Mouse (Mus musculus) splenic B cell, adult 2 months (primary cell): Measurements from ENCODE around the gene Psg16.
"Not testable (repeated sequence)": the region's sequence is repeated elsewhere in the genome, so short reads cannot be mapped to it uniquely, and the experiment has no call there.

Experiments
- DNase-seq: peaks from one replicate; pipeline ENCODE4 v3.0.0-alpha.2; 2011; ENCODE audit warnings: low read depth, low spot score
- H3K27me3 ChIP-seq: 2 replicates; pipeline ENCODE4 v1.6.1; 2012; ENCODE audit warnings: mild to moderate bottlenecking, low read length, moderate library complexity, mixed read lengths; ENCODE audit not compliant: control insufficient read depth, poor library complexity, insufficient read depth, severe bottlenecking
- H3K36me3 ChIP-seq: 2 replicates; pipeline ENCODE4 v1.6.1; 2012; ENCODE audit warnings: mild to moderate bottlenecking, low read length, moderate library complexity, mixed read lengths; ENCODE audit not compliant: control insufficient read depth, poor library complexity, insufficient read depth, severe bottlenecking

The Psg16 gene

GRCm38 (mm10) chr7:17062389-17062788 lies 11.5 kb upstream of the Psg16 start, which contains the start of gene Hif3a:
Hif3a (minus strand) TSS chr7:17062427.
- Histone ChIP-seq H3K36me3 (no peaks in the 10 kb centered on the region), H3K27me3 (no peaks in the 10 kb centered on the region)
- DNase-seq, result no peak

- DNase-seq, result peak; percentile 66
- no peaks in the 10 kb centered on the region for H3K27me3 ChIP-seq
Measured at GRCm38 (mm10) chr7:17062845-17063244, 11.0 kb upstream of the Psg16 start.

GRCm38 (mm10) chr7:17065620-17066019 lies 8.2 kb upstream of the Psg16 start:
- H3K27me3 ChIP-seq, result no peaks in the 10 kb centered on the region
- DNase-seq, result no peak
- no peaks in the 10 kb centered on the region for H3K36me3 ChIP-seq

More at GRCm38 (mm10) chr7:17062845-17063244, 11.0 kb upstream of the Psg16 start:
- H3K36me3 ChIP-seq, result no peaks in the 10 kb centered on the region

GRCm38 (mm10) chr7:17066412-17066811 lies 7.4 kb upstream of the Psg16 start:
- no peaks in the 10 kb centered on the region for H3K27me3 ChIP-seq
- H3K36me3 ChIP-seq, result no peaks in the 10 kb centered on the region
- DNase-seq, result peak; percentile 82

- H3K36me3 ChIP-seq, result no peaks in the 10 kb centered on the region
- DNase-seq, result no peak
- no peaks in the 10 kb centered on the region for H3K27me3 ChIP-seq
Measured at GRCm38 (mm10) chr7:17067000-17067399, 6.8 kb upstream of the Psg16 start.

- H3K36me3 ChIP-seq, H3K27me3 ChIP-seq, DNase-seq: not testable (repeated sequence)
Measured at GRCm38 (mm10) chr7:17067651-17068050, 6.2 kb upstream of the Psg16 start.

GRCm38 (mm10) chr7:17073513-17073903 lies 332 bp upstream of the Psg16 start:
- no peak for DNase-seq
- Histone ChIP-seq H3K36me3 (no peaks in the 10 kb centered on the region), H3K27me3 (no peaks in the 10 kb centered on the region)

GRCm38 (mm10) chr7:17076542-17076941 lies 2.7 kb downstream of the Psg16 start:
- H3K27me3 ChIP-seq, result no peaks in the 10 kb centered on the region
- H3K36me3 ChIP-seq, result no peaks in the 10 kb centered on the region
- no peak for DNase-seq

GRCm38 (mm10) chr7:17078076-17078654 lies 4.3 kb downstream of the Psg16 start:
- H3K36me3 ChIP-seq, result no peaks in the 10 kb centered on the region

GRCm38 (mm10) chr7:17082766-17083165 lies 8.9 kb downstream of the Psg16 start:
- Histone ChIP-seq H3K36me3 (no peaks in the 10 kb centered on the region), H3K27me3 (no peaks in the 10 kb centered on the region)
- DNase-seq, result no peak

More at GRCm38 (mm10) chr7:17078076-17078654, 4.3 kb downstream of the Psg16 start:
- no peaks in the 10 kb centered on the region for H3K27me3 ChIP-seq
- no peak for DNase-seq

GRCm38 (mm10) chr7:17087731-17088130 lies 13.9 kb downstream of the Psg16 start:
- DNase-seq, result no peak
- no peaks in the 10 kb centered on the region for H3K36me3 ChIP-seq
- no peaks in the 10 kb centered on the region for H3K27me3 ChIP-seq

- Histone ChIP-seq H3K27me3 (no peaks in the 10 kb centered on the region), H3K36me3 (no peaks in the 10 kb centered on the region)
- DNase-seq, result no peak
Measured at GRCm38 (mm10) chr7:17090058-17090585, 16.3 kb downstream of the Psg16 start.

- Histone ChIP-seq H3K27me3 (no peaks in the 10 kb centered on the region), H3K36me3 (no peaks in the 10 kb centered on the region)
- peak; percentile 50 for DNase-seq
Measured at GRCm38 (mm10) chr7:17091280-17091679, 17.4 kb downstream of the Psg16 start.

- DNase-seq, H3K27me3 ChIP-seq, H3K36me3 ChIP-seq: not testable (repeated sequence)
Measured at GRCm38 (mm10) chr7:17101631-17102030, 27.8 kb downstream of the Psg16 start.

GRCm38 (mm10) chr7:17135307-17135706 lies 61.5 kb downstream of the Psg16 start:
- Histone ChIP-seq H3K27me3 (no peaks in the 10 kb centered on the region), H3K36me3 (no peaks in the 10 kb centered on the region)
- no peak for DNase-seq

GRCm38 (mm10) chr7:17149931-17150330 lies 76.1 kb downstream of the Psg16 start, which contains the start of gene Ceacam3:
Ceacam3 (plus strand) TSS chr7:17150282.
- Histone ChIP-seq H3K27me3 (no peaks in the 10 kb centered on the region), H3K36me3 (no peaks in the 10 kb centered on the region)
- no peak for DNase-seq
